Mouse (Mus musculus) testis, adult 2 months (tissue): ENCODE measurements around the gene Fam173a.

Experiments
- CTCF ChIP-seq: fragments of 200-500 bp; IDR thresholded peaks from 2 replicates; pipeline ENCODE4 v1.5.1; 2012; ENCODE audit warnings: low read depth, mild to moderate bottlenecking, inconsistent platforms, low read length, moderate library complexity; ENCODE audit not compliant: control insufficient read depth, insufficient read depth, insufficient replicate concordance
- POLR2A ChIP-seq: fragments of 200-500 bp; IDR thresholded peaks from 2 replicates; pipeline ENCODE4 v1.6.1; 2012; ENCODE audit warnings: low read depth, mild to moderate bottlenecking, inconsistent platforms, low read length, moderate library complexity; ENCODE audit not compliant: control insufficient read depth

- TF ChIP-seq CTCF (no peak), POLR2A (no peak)
These were observed 31.1 kb downstream of the Fam173a start for GRCm38 (mm10) chr17:25761561-25761970.
